Mouse (Mus musculus): ENCODE results near the gene Tpcn1. TPM values are rescaled to one million over a fixed set of nuclear protein-coding genes. Genes with fewer than 3 reads are reported as not detected.

Gene Tpcn1
- polyA plus RNA-seq, 1 experiment from 2014 or later: 31.5 TPM

GRCm38 (mm10) chr5:120612442-120612821 is 24.0 kb upstream of the Tpcn1 start, which contains the start of the genes Rita1 and Ddx54:
Gene Rita1, minus strand, starts transcription at chr5:120612589.
Gene Ddx54, plus strand, starts transcription at chr5:120612739.
- WGBS: under 1% methylated on average over 22 of the region's 22 CpGs
- peak within 1 kb of the TSS; percentile 93 for H3K4me2 ChIP-seq (replicated peaks; ENCODE audit: low read depth)
- H3K9me3 ChIP-seq (ENCODE audit: control insufficient read depth): no peaks in the 10 kb centered on the region
- peak within 1 kb of the TSS; percentile 82 for H3K27ac ChIP-seq (ENCODE audit: low read depth, low read length)
- peak within 1 kb of the TSS; percentile 59 for H3K4me3 ChIP-seq (ENCODE audit: low read depth, low read length)
- H3K27me3 ChIP-seq (replicated peaks; ENCODE audit: control insufficient read depth, insufficient read depth, low read length): no peaks in the 10 kb centered on the region
- peaks cover 17% of the 10 kb centered on the region for H3K36me3 ChIP-seq (ENCODE audit: control insufficient read depth, insufficient read depth)
- no peak for TF ChIP-seq CTCF (IDR thresholded peaks at IDR 0.05; ENCODE audit: low read depth)
- H3K9ac ChIP-seq (ENCODE audit: low read depth, low read length): peak within 1 kb of the TSS; percentile 72
- peak; percentile 80 for ATAC-seq
- H3K4me1 ChIP-seq (replicated peaks; ENCODE audit: control insufficient read depth, insufficient read depth, low read length): no peaks in the 10 kb centered on the region

GRCm38 (mm10) chr5:120611416-120611815 is 22.9 kb upstream of the Tpcn1 start:
- H3K4me2 ChIP-seq (replicated peaks; ENCODE audit: low read depth): peak overlapping the region; percentile 93
- 44% methylated on average over 8 of the region's 8 CpGs for WGBS
- no peak overlapping the region for H3K27ac ChIP-seq (ENCODE audit: low read depth, low read length)
- no peak for TF ChIP-seq CTCF (IDR thresholded peaks at IDR 0.05; ENCODE audit: low read depth)
- H3K9ac ChIP-seq (ENCODE audit: low read depth, low read length): peak overlapping the region; percentile 72; the same call in 1 of the 2 replicates
- peak overlapping the region; percentile 59 for H3K4me3 ChIP-seq (ENCODE audit: low read depth, low read length)
- no peaks in the 10 kb centered on the region for H3K4me1 ChIP-seq (replicated peaks; ENCODE audit: control insufficient read depth, insufficient read depth, low read length)
- H3K27me3 ChIP-seq (replicated peaks; ENCODE audit: control insufficient read depth, insufficient read depth, low read length): no peaks in the 10 kb centered on the region
- no peak for ATAC-seq
- H3K36me3 ChIP-seq (ENCODE audit: control insufficient read depth, insufficient read depth): peaks cover 9% of the 10 kb centered on the region; the same call in 1 of the 2 replicates
- H3K9me3 ChIP-seq (ENCODE audit: control insufficient read depth): no peaks in the 10 kb centered on the region

DNA sequence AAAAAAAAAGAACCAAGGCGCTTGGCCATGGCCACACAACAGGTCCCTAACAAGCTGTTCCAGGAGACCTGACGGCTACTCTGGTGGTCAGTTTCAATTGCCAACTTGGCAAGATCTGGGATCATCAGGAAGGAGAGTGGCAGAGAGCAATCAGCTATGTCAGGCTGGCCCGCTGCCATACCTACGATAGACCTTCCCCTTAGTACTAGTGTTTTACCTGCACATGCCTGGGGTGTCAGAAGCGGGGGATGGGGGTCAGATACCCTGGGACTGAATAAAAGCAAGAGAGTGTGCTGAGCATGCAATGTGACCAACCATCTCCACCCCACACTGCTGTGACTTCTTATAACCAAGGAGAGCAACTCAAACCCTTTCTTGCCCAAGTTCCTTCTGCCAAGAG is 22.4 kb upstream of the Tpcn1 start:
- no peaks in the 10 kb centered on the region for H3K9me3 ChIP-seq (ENCODE audit: control insufficient read depth)
- H3K9ac ChIP-seq (ENCODE audit: low read depth, low read length): no peak overlapping the region
- TF ChIP-seq CTCF (IDR thresholded peaks at IDR 0.05; ENCODE audit: low read depth): no peak
- no peak overlapping the region for H3K27ac ChIP-seq (ENCODE audit: low read depth, low read length)
- H3K27me3 ChIP-seq (replicated peaks; ENCODE audit: control insufficient read depth, insufficient read depth, low read length): no peaks in the 10 kb centered on the region
- no peak overlapping the region; the same call in 1 of the 2 replicates for H3K4me3 ChIP-seq (ENCODE audit: low read depth, low read length)
- H3K36me3 ChIP-seq (ENCODE audit: control insufficient read depth, insufficient read depth): peaks cover 9% of the 10 kb centered on the region; the same call in 1 of the 2 replicates
- ATAC-seq: no peak
- no peak overlapping the region for H3K4me2 ChIP-seq (replicated peaks; ENCODE audit: low read depth)
- 84% methylated on average over 5 of the region's 5 CpGs for WGBS
- no peaks in the 10 kb centered on the region for H3K4me1 ChIP-seq (replicated peaks; ENCODE audit: control insufficient read depth, insufficient read depth, low read length)

GRCm38 (mm10) chr5:120609246-120609775 is 20.8 kb upstream of the Tpcn1 start:
- H3K4me1 ChIP-seq (replicated peaks; ENCODE audit: control insufficient read depth, insufficient read depth, low read length): no peaks in the 10 kb centered on the region
- TF ChIP-seq CTCF (IDR thresholded peaks at IDR 0.05; ENCODE audit: low read depth): no peak
- WGBS: 84% methylated on average over 16 of the region's 16 CpGs
- H3K27ac ChIP-seq (ENCODE audit: low read depth, low read length): no peak overlapping the region
- no peak overlapping the region for H3K4me2 ChIP-seq (replicated peaks; ENCODE audit: low read depth)
- no peak overlapping the region for H3K4me3 ChIP-seq (ENCODE audit: low read depth, low read length)
- no peaks in the 10 kb centered on the region for H3K9me3 ChIP-seq (ENCODE audit: control insufficient read depth)
- H3K9ac ChIP-seq (ENCODE audit: low read depth, low read length): no peak overlapping the region
- ATAC-seq: no peak
- peaks cover 9% of the 10 kb centered on the region; the same call in 1 of the 2 replicates for H3K36me3 ChIP-seq (ENCODE audit: control insufficient read depth, insufficient read depth)
- H3K27me3 ChIP-seq (replicated peaks; ENCODE audit: control insufficient read depth, insufficient read depth, low read length): no peaks in the 10 kb centered on the region

GRCm38 (mm10) chr5:120607335-120607734 is 18.9 kb upstream of the Tpcn1 start:
- Histone ChIP-seq H3K4me1 (replicated peaks; ENCODE audit: control insufficient read depth, insufficient read depth, low read length) (no peaks in the 10 kb centered on the region), H3K27me3 (replicated peaks; ENCODE audit: control insufficient read depth, insufficient read depth, low read length) (no peaks in the 10 kb centered on the region), H3K9ac (ENCODE audit: low read depth, low read length) (no peak overlapping the region), H3K27ac (ENCODE audit: low read depth, low read length) (no peak overlapping the region), H3K4me2 (replicated peaks; ENCODE audit: low read depth) (no peak overlapping the region), H3K4me3 (ENCODE audit: low read depth, low read length) (no peak overlapping the region), H3K36me3 (ENCODE audit: control insufficient read depth, insufficient read depth) (peaks cover 9% of the 10 kb centered on the region; the same call in 1 of the 2 replicates), H3K9me3 (ENCODE audit: control insufficient read depth) (no peaks in the 10 kb centered on the region)
- ATAC-seq: no peak
- 81% methylated on average over 3 of the region's 3 CpGs for whole genome bisulfite sequencing
- TF ChIP-seq CTCF (IDR thresholded peaks at IDR 0.05; ENCODE audit: low read depth): no peak

DNA sequence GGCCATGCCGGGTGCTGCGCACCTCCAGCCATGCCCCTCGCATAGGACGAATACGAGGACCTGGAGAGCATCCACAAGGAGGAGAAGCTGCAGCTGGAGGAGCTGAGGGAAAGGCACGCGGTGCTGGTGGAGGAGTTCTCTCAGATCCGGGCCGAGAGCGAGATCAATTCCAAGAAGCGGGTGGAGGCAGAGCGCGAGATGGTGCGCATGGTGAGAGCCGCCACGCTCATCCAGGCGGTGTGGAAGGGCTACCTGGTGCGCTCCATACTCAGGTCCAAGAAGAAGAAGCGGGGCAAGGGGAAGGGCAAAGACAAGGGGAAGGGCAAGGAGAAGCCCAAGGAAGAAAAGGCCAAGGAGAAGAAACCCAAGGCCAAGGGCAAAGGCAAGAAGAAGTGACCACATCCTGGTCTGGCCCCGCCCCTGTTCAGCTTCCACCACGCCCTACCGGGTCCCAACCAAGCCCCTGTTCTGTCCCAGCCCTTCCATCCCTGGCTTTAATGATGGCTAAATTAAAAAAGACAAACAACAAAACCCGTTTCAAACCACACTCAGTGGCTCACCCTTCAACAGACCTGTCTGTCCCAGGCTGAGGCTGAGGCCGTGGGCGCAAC is 18.2 kb upstream of the Tpcn1 start:
- no peaks in the 10 kb centered on the region for H3K9me3 ChIP-seq (ENCODE audit: control insufficient read depth)
- no peak for ATAC-seq
- H3K9ac ChIP-seq (ENCODE audit: low read depth, low read length): no peak overlapping the region
- no peak for TF ChIP-seq CTCF (IDR thresholded peaks at IDR 0.05; ENCODE audit: low read depth)
- 75% methylated on average over 25 of the region's 25 CpGs for WGBS
- H3K4me2 ChIP-seq (replicated peaks; ENCODE audit: low read depth): no peak overlapping the region
- no peak overlapping the region for H3K4me3 ChIP-seq (ENCODE audit: low read depth, low read length)
- no peaks in the 10 kb centered on the region for H3K27me3 ChIP-seq (replicated peaks; ENCODE audit: control insufficient read depth, insufficient read depth, low read length)
- H3K27ac ChIP-seq (ENCODE audit: low read depth, low read length): no peak overlapping the region
- no peaks in the 10 kb centered on the region for H3K4me1 ChIP-seq (replicated peaks; ENCODE audit: control insufficient read depth, insufficient read depth, low read length)
- peaks cover 9% of the 10 kb centered on the region; the same call in 1 of the 2 replicates for H3K36me3 ChIP-seq (ENCODE audit: control insufficient read depth, insufficient read depth)

Data from intestine, postnatal 0 days (tissue).